Mouse (Mus musculus) adrenal gland, postnatal 14 days (tissue): ENCODE results near the gene Nmnat2. TPM values are rescaled to one million over a fixed set of nuclear protein-coding genes. Genes with fewer than 3 reads are reported as not detected.

Experiments
- DNase-seq: peaks from one replicate; pipeline ENCODE4 v3.0.0; 2021; ENCODE audit warnings: mixed read lengths
- long read RNA-seq, 2 experiments: library from polyadenylated mRNA; stranded (forward); transcript quantifications; one replicate each; pipeline ENCODE4 v2.0.0; 2021
- total RNA-seq: library from RNA; stranded (reverse); gene quantifications from 2 replicates; pipeline ENCODE4 v1.2.3, GENCODE M21; 2021

Nmnat2 gene
- 0.96 and 2.6 TPM in 2 replicates for total RNA-seq
- long read RNA-seq, experiment 1 = 0 reads
- long read RNA-seq, experiment 2 = 0 reads

- peak; percentile 9 for DNase-seq
Measured at GRCm38 (mm10) chr1:152954821-152955523, at the start of gene Nmnat2. Gene Nmnat2, plus strand, starts transcription at chr1:152954993.

- no peak for DNase-seq
Measured at GRCm38 (mm10) chr1:152913483-152914460, 41.0 kb upstream of the Nmnat2 start.

- DNase-seq = no peak
Measured at GRCm38 (mm10) chr1:152915766-152916165, 39.0 kb upstream of the Nmnat2 start.

- no peak for DNase-seq
Measured at GRCm38 (mm10) chr1:152916936-152917335, 37.9 kb upstream of the Nmnat2 start.

- DNase-seq = no peak
Measured at GRCm38 (mm10) chr1:152917626-152918025, 37.2 kb upstream of the Nmnat2 start.

GRCm38 (mm10) chr1:152921786-152922185 lies 33.0 kb upstream of the Nmnat2 start:
- DNase-seq = no peak

GRCm38 (mm10) chr1:152933962-152934361 lies 20.8 kb upstream of the Nmnat2 start:
- DNase-seq = no peak

- DNase-seq = no peak
Measured at GRCm38 (mm10) chr1:152935476-152935875, 19.3 kb upstream of the Nmnat2 start.

- DNase-seq = no peak
Measured at GRCm38 (mm10) chr1:152936365-152936764, 18.4 kb upstream of the Nmnat2 start.

- no peak for DNase-seq
Measured at GRCm38 (mm10) chr1:152942977-152943376, 11.8 kb upstream of the Nmnat2 start.

- DNase-seq = no peak
Measured at GRCm38 (mm10) chr1:152954167-152954566, 626 bp upstream of the Nmnat2 start.

GRCm38 (mm10) chr1:152955564-152956211 lies 895 bp downstream of the Nmnat2 start:
- peak; percentile 7 for DNase-seq

GRCm38 (mm10) chr1:152956221-152956620 lies 1.4 kb downstream of the Nmnat2 start:
- peak; percentile 83 for DNase-seq

GRCm38 (mm10) chr1:152964344-152964743 lies 9.6 kb downstream of the Nmnat2 start:
- DNase-seq = no peak

- DNase-seq = no peak
Measured at GRCm38 (mm10) chr1:152966222-152966621, 11.4 kb downstream of the Nmnat2 start.

- DNase-seq = no peak
Measured at GRCm38 (mm10) chr1:152966686-152967085, 11.9 kb downstream of the Nmnat2 start.

- no peak for DNase-seq
Measured at GRCm38 (mm10) chr1:152969081-152969480, 14.3 kb downstream of the Nmnat2 start.

- no peak for DNase-seq
Measured at GRCm38 (mm10) chr1:152972957-152973356, 18.2 kb downstream of the Nmnat2 start.

GRCm38 (mm10) chr1:152973421-152973820 lies 18.6 kb downstream of the Nmnat2 start:
- no peak for DNase-seq

- DNase-seq = no peak
Measured at GRCm38 (mm10) chr1:152973861-152974260, 19.1 kb downstream of the Nmnat2 start.

- DNase-seq = no peak
Measured at GRCm38 (mm10) chr1:152975144-152975543, 20.4 kb downstream of the Nmnat2 start.

GRCm38 (mm10) chr1:152978700-152979099 lies 23.9 kb downstream of the Nmnat2 start:
- no peak for DNase-seq

- DNase-seq = no peak
Measured at GRCm38 (mm10) chr1:152983416-152983815, 28.6 kb downstream of the Nmnat2 start.
